In the genomic region with DNA sequence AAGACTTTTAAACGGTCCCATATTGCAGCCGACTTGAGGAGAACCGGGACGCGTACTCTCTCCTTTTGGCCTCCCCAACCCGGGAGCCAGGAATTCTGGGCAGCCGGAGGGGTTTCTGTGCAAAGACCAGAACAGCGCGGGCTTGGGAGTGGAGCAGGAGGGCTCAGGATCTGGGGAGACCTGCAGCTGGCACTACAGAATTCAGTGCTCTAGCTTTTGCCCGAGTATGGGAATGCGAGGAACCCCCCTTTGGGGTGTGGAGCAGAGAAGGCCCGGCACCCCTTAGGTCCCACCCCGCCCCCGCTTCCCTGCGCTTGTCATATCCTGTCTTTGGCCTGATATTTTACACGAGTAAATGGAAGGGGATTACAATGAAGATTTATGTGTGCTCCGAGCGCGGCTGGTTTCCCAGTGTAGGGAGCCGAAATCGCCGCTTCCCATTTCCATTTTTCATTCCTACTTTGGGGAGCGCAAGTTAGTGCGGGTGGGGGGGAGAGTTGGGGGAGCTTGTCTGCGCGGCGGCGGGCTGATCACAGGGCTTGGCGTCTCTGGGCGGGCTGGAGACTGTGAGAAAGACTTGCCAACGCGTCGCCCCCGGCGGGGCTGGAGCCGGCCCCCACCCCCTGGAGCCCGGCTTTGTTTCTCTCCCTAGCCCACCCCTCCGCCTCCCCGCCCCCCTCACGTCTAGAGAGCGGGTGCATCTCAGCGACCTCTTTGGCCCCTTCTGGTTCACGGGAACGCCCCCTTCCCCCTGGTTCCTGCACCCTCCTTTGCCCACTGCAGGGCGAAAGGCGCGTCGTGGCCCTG, we compare ENCODE assay signal across 9 mouse cellular contexts. TPM values are rescaled to one million over a fixed set of nuclear protein-coding genes. Genes with fewer than 3 reads are reported as not detected.
DNase-seq lines count a peak whose midpoint lies in the region; ATAC-seq lines count a peak whose summit lies in the region.
"Had no signal": no experiment of that assay in that cellular context is flagged by ENCODE, and none has a peak within 500 bp of the region (broad histone marks: within the 10 kb centered on the region; RNA-seq: fewer than 3 reads in every experiment).

No protein-coding gene starts in this region.

- peak overlapping the region; percentile 51 for H3K4me2 ChIP-seq in limb, embryonic 13.5 days (replicated peaks)

- ATAC-seq in megakaryocyte, adult 5-6 weeks (ENCODE audit: poor library complexity, severe bottlenecking) = no peak
- 0 out of 2 replicates have a peak, but pooled peaks have one; percentile 17 for ATAC-seq in limb, embryonic 13.5 days (ENCODE audit: low FRiP score, low read depth)
- ATAC-seq: inflammation-experienced regulatory T-cells, adult 6 months had no signal

- H3K36me3 ChIP-seq in megakaryocyte, embryonic 14.5 days (replicated peaks; ENCODE audit: low read length) = no peaks in the 10 kb centered on the region
- peaks cover 6% of the 10 kb centered on the region; the same call in 1 of the 2 replicates for H3K36me3 ChIP-seq in forebrain, embryonic 10.5 days (replicated peaks)
- no peaks in the 10 kb centered on the region for H3K36me3 ChIP-seq in limb, embryonic 13.5 days

- peak overlapping the region; percentile 64 for H3K4me3 ChIP-seq in megakaryocyte, embryonic 14.5 days (replicated peaks)
- H3K4me3 ChIP-seq in forebrain, embryonic 10.5 days = peak overlapping the region; percentile 44
- peak overlapping the region; percentile 28 for H3K4me3 ChIP-seq in limb, embryonic 13.5 days

- no peaks in the 10 kb centered on the region for H3K9me3 ChIP-seq in megakaryocyte, embryonic 14.5 days
- no peaks in the 10 kb centered on the region for H3K9me3 ChIP-seq in forebrain, embryonic 10.5 days
- no peaks in the 10 kb centered on the region for H3K9me3 ChIP-seq in limb, embryonic 13.5 days

- peak overlapping the region; percentile 65; the same call in 1 of the 2 replicates for H3K27ac ChIP-seq in forebrain, embryonic 10.5 days
- no peak overlapping the region for H3K27ac ChIP-seq in limb, embryonic 13.5 days

- no peak overlapping the region for H3K9ac ChIP-seq in limb, embryonic 13.5 days

- under 1% methylated on average over 48 of the region's 48 CpGs for WGBS in forebrain, embryonic 10.5 days
- WGBS in limb, embryonic 13.5 days = under 1% methylated on average over 38 of the region's 48 CpGs

- no peak for DNase-seq in forebrain, embryonic 10.5 days (ENCODE audit: extremely low spot score, low spot score)
- DNase-seq in thymus, postnatal 25 days = peak; percentile 14
- DNase-seq in urinary bladder, postnatal 36 days (ENCODE audit: low spot score in 2 of 2) = no peak
- no peak for DNase-seq in spleen, postnatal 10 days (ENCODE audit: low spot score in 2 of 2)

- H3K27me3 ChIP-seq in megakaryocyte, embryonic 14.5 days (replicated peaks) = peaks cover 98% of the 10 kb centered on the region
- H3K27me3 ChIP-seq in forebrain, embryonic 10.5 days (ENCODE audit: poor library complexity, severe bottlenecking) = peaks cover 100% of the 10 kb centered on the region
- peaks cover 96% of the 10 kb centered on the region for H3K27me3 ChIP-seq in limb, embryonic 13.5 days

- peaks cover 65% of the 10 kb centered on the region for H3K4me1 ChIP-seq in megakaryocyte, embryonic 14.5 days
- peaks cover 74% of the 10 kb centered on the region for H3K4me1 ChIP-seq in forebrain, embryonic 10.5 days
- H3K4me1 ChIP-seq in limb, embryonic 13.5 days = peaks cover 44% of the 10 kb centered on the region

RNA-seq across cellular contexts. Expression of gene Dlx2, which starts 5.7 kb away (rescaled TPM):
- polyA plus RNA-seq in megakaryocyte, embryonic 14.5 days (2012; ENCODE audit: insufficient read depth, low replicate concordance) = not detected in 2 replicates
- not detected in 2 replicates for total RNA-seq in megakaryocyte, adult 5-6 weeks (2015)
- not detected in 2 replicates for total RNA-seq in megakaryocyte, adult 5-6 weeks (2017)
- 15.5 and 17.8 TPM in 2 replicates for polyA plus RNA-seq in forebrain, embryonic 10.5 days (2016; fragmentation: Nextera tagmentation; extraction: Ambion mirVana)
- polyA plus RNA-seq in limb, embryonic 13.5 days (2015; fragmentation: Nextera tagmentation; extraction: Ambion mirVana) = 3.7 and 4.4 TPM in 2 replicates
- polyA plus RNA-seq: inflammation-experienced regulatory T-cells, adult 6 months; spleen, adult 2 months had no signal

RNA-seq across cellular contexts. Expression of gene Dlx1, which starts 12.9 kb away (rescaled TPM):
- 0.31 TPM in 1 of 2 replicates, not detected in the other for polyA plus RNA-seq in megakaryocyte, embryonic 14.5 days (2012; ENCODE audit: insufficient read depth, low replicate concordance)
- not detected in 2 replicates for total RNA-seq in megakaryocyte, adult 5-6 weeks (2015)
- total RNA-seq in megakaryocyte, adult 5-6 weeks (2017) = not detected in 2 replicates
- 32.5 and 32.9 TPM in 2 replicates for polyA plus RNA-seq in forebrain, embryonic 10.5 days (2016; fragmentation: Nextera tagmentation; extraction: Ambion mirVana)
- 5.3 and 6.0 TPM in 2 replicates for polyA plus RNA-seq in limb, embryonic 13.5 days (2015; fragmentation: Nextera tagmentation; extraction: Ambion mirVana)
- polyA plus RNA-seq: inflammation-experienced regulatory T-cells, adult 6 months had no signal
